Mouse (Mus musculus) layer of hippocampus, adult 11-12 months (tissue): ENCODE measurements around the gene Treml1.

ENCODE experiments used
- DNase-seq: peaks from one replicate; pipeline ENCODE4 v3.0.0; 2022; ENCODE audit warnings: low spot score

The Treml1 gene

GRCm38 (mm10) chr17:48409380-48410298 lies 49.9 kb downstream of the Treml1 start, which contains the start of the genes Nfya and Oard1:
TSS of gene Nfya (minus strand) at chr17:48409906.
TSS of gene Oard1 (plus strand) at chr17:48410014.
- DNase-seq: peak; percentile 100

GRCm38 (mm10) chr17:48410299-48410785 lies 50.6 kb downstream of the Treml1 start:
- DNase-seq: no peak

GRCm38 (mm10) chr17:48411241-48411640 lies 51.5 kb downstream of the Treml1 start:
- DNase-seq: no peak

- DNase-seq: no peak
These were observed 56.3 kb downstream of the Treml1 start for GRCm38 (mm10) chr17:48416011-48416410.
